Mouse (Mus musculus): ENCODE measurements around the gene Atg14.

DNA sequence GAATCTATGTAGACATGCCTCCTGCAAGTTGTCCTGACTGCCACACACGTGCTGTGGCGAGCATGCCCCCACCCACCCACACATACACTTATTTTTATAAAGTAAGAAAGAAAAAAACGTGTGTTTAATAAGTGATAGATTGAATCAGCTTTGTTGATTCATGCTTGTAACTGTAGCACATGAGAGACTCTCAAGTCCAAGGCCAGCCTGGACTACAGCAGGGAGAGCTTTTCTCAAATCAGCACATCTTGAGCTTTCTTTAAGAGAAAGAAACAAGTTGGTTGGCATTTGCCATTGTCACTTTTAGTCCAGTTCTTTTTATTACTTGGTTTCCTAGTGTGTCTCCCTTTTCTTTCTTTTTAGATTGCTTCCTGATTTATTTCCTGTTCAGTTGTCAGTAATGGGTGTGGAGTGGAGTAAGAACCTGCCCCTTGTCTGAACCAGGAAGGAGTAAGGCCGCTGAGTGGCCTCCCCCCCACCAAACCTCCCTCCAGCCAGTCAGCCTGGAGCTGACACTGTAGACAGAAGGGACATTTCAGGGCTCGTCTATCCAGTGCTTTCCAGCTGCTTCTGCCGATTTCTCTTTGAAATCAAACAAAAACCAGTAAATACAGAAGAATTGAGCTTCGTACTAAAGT is 55.5 kb downstream of the Atg14 start:
- no peak for TF ChIP-seq POLR2A (IDR thresholded peaks at IDR 0.05; ENCODE audit: low read depth, low read length)
- TF ChIP-seq CTCF (conservative IDR thresholded peaks at IDR 0.05; ENCODE audit: insufficient read depth, insufficient read length, low read depth, low read length) = no peak

Measured in kidney, adult 2 months (tissue).